Mouse (Mus musculus): Measurements from ENCODE around the gene Bend6. TPM values are rescaled to one million over a fixed set of nuclear protein-coding genes. Genes with fewer than 3 reads are reported as not detected.

Gene Bend6
- total and polyA plus RNA-seq, 3 experiments = 0.04 to 0.08 TPM; not detected in 1

DNA sequence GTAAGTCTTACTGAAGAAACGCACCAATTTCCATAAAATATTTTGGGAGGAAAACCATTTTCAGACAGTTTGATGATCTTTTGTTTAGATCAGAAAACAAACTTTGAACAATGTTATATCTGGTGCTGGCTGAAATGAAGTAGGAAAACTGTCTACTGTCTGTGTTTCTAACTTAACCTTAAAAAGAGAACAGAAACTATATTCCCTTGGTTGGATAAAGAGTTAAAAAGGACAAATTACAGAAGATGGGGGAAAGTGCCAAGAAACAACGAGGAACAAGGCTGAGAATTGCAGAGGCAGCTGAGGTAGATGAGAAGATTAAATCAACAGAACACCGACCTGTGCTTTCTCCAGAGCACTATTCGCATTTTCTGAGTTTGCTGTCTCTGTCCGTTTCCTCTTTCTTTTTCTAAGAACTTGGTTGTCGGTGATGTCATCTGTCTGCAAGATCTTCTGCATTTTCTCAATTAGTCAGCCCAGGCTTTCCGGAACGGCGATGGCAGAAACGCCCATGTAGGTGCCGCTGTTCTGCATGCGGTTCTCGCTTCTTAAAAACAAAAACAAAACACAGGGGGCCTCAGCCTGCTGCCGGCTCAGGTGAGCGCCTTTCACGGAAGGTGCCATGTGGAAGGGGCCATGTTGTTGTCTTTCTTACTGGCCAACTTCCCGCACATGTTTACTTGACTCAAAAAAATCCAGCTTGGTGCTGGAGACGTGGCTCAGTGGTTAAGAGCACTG, 24.3 kb downstream of the Bend6 start:
- Histone ChIP-seq H3K4me3 (ENCODE audit: control insufficient read depth in 1 of 2, insufficient read depth in 1 of 2, low read depth in 2 of 2, low read length in 2 of 2) (peak overlapping the region; percentile 65 to 80), H3K27ac (ENCODE audit: control insufficient read depth, low read depth, low read length) (peak overlapping the region; percentile 77), H3K4me1 (ENCODE audit: control insufficient read depth in 1 of 2, insufficient read depth in 2 of 2, low read length in 2 of 2) (0 out of 4 replicates have a peak, but pooled peaks cover 0 to 2% of the 10 kb centered on the region in 2 experiments), H3K36me3 (ENCODE audit: control insufficient read depth in 1 of 2, insufficient read depth in 2 of 2, low read length in 2 of 2) (peaks cover 0 to 4% of the 10 kb centered on the region in 2 experiments; a peak in 2 of 4 replicates), H3K79me2 (ENCODE audit: control insufficient read depth, insufficient read depth, low read length, poor library complexity) (no peaks in the 10 kb centered on the region; the same call in 1 of the 2 replicates), H3K27me3 (ENCODE audit: control insufficient read depth in 1 of 2, insufficient read depth in 2 of 2, low read length in 2 of 2) (no peaks in the 10 kb centered on the region), H3K9me3 (replicated peaks; ENCODE audit: insufficient read depth, low read length) (no peaks in the 10 kb centered on the region), H3K9ac (ENCODE audit: control insufficient read depth, low read depth, low read length, poor library complexity, severe bottlenecking) (peak overlapping the region; percentile 76)
- peak; percentile 80 for TF ChIP-seq MXI1 (IDR thresholded peaks at IDR 0.05; ENCODE audit: low read depth, low read length)
- TF ChIP-seq USF1 (IDR thresholded peaks at IDR 0.05; ENCODE audit: low read depth, low read length) = no peak
- no peak for TF ChIP-seq TCF12 (IDR thresholded peaks at IDR 0.05; ENCODE audit: low read depth, low read length)
- TF ChIP-seq SIN3A (IDR thresholded peaks at IDR 0.05; ENCODE audit: low read length) = peak; percentile 52; the same call in 1 of the 2 replicates
- TF ChIP-seq CTCF (IDR thresholded peaks at IDR 0.05 in 2 of 3, conservative IDR thresholded peaks at IDR 0.05 in 1 of 3; ENCODE audit: control insufficient read depth in 1 of 3, insufficient read depth in 1 of 3, low read depth in 2 of 3, low read length in 3 of 3, poor library complexity in 1 of 3, severe bottlenecking in 1 of 3) = peak in 2 of 3 experiments; percentile 30 to 44; a peak in 3 of 6 replicates
- TF ChIP-seq USF2 (IDR thresholded peaks at IDR 0.05; ENCODE audit: borderline replicate concordance in 1 of 2, insufficient read depth in 1 of 2, low read depth in 1 of 2, low read length in 2 of 2) = no peak
- peak; percentile 94 for TF ChIP-seq TBP (IDR thresholded peaks at IDR 0.05; ENCODE audit: low read depth, low read length)
- TF ChIP-seq ETS1 (IDR thresholded peaks at IDR 0.05; ENCODE audit: low read depth, low read length) = peak; percentile 94
- TF ChIP-seq ZC3H11A (IDR thresholded peaks at IDR 0.05; ENCODE audit: low read depth, low read length) = no peak
- 0 out of 2 replicates have a peak, but pooled peaks have one; percentile 33 for TF ChIP-seq ELF1 (IDR thresholded peaks at IDR 0.05; ENCODE audit: low read depth, low read length)
- no peak for TF ChIP-seq MYB (IDR thresholded peaks at IDR 0.05; ENCODE audit: low read depth, low read length)
- TF ChIP-seq GATA1 (IDR thresholded peaks at IDR 0.05; ENCODE audit: low read depth, low read length) = peak; percentile 35; the same call in 1 of the 2 replicates
- TF ChIP-seq MAX (IDR thresholded peaks at IDR 0.05; ENCODE audit: low read length) = peak; percentile 50; the same call in 1 of the 2 replicates
- no peak for TF ChIP-seq NRF1 (IDR thresholded peaks at IDR 0.05; ENCODE audit: insufficient read depth, low read depth, low read length, poor library complexity, severe bottlenecking)
- no peak for TF ChIP-seq ZNF384 (IDR thresholded peaks at IDR 0.05; ENCODE audit: low read depth, low read length)
- no peak for TF ChIP-seq BHLHE40 (IDR thresholded peaks at IDR 0.05; ENCODE audit: borderline replicate concordance, low read depth, low read length)
- DNase-seq (ENCODE audit: low read depth, low spot score) = peak; percentile 90

DNA sequence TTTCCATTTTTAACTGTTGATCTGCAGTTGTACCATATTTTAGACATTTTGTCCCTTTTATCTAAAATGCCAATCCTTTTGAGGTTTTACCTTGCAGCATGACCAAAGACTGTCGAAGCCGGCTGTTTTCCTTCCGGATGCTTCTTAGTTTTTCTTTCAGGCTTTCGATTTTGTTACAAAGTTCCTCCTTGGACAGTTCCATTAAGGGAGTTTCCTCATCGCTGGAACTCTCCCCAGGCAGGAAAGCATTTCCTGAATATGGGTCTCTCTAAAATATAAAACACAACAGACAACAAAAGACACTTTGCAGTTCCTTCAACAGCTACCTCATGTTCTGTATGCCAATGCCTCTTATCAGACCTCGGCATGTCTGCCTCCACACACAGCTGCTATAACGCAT, 29.4 kb downstream of the Bend6 start:
- no peak for DNase-seq (ENCODE audit: low read depth, low spot score)
- no peaks in the 10 kb centered on the region for H3K9me3 ChIP-seq (replicated peaks; ENCODE audit: insufficient read depth, low read length)
- H3K27me3 ChIP-seq (ENCODE audit: control insufficient read depth in 1 of 2, insufficient read depth in 2 of 2, low read length in 2 of 2) = no peaks in the 10 kb centered on the region
- H3K9ac ChIP-seq (ENCODE audit: control insufficient read depth, low read depth, low read length, poor library complexity, severe bottlenecking) = no peak overlapping the region
- no peak overlapping the region for H3K27ac ChIP-seq (ENCODE audit: control insufficient read depth, low read depth, low read length)
- H3K4me1 ChIP-seq (ENCODE audit: control insufficient read depth in 1 of 2, insufficient read depth in 2 of 2, low read length in 2 of 2) = 0 out of 4 replicates have a peak, but pooled peaks cover 0 to 2% of the 10 kb centered on the region in 2 experiments
- H3K36me3 ChIP-seq (ENCODE audit: control insufficient read depth in 1 of 2, insufficient read depth in 2 of 2, low read length in 2 of 2) = peaks cover 0 to 4% of the 10 kb centered on the region in 2 experiments; a peak in 2 of 4 replicates
- TF ChIP-seq USF2 (IDR thresholded peaks at IDR 0.05; ENCODE audit: borderline replicate concordance in 1 of 2, insufficient read depth in 1 of 2, low read depth in 1 of 2, low read length in 2 of 2) = no peak
- TF ChIP-seq ELF1 (IDR thresholded peaks at IDR 0.05; ENCODE audit: low read depth, low read length) = no peak
- TF ChIP-seq E2F4 (IDR thresholded peaks at IDR 0.05; ENCODE audit: borderline replicate concordance, low read depth, low read length) = no peak
- no peak for TF ChIP-seq CHD1 (IDR thresholded peaks at IDR 0.05; ENCODE audit: low read depth, low read length)
- no peak for TF ChIP-seq RAD21 (IDR thresholded peaks at IDR 0.05; ENCODE audit: low read depth, low read length)
- TF ChIP-seq GATA1 (IDR thresholded peaks at IDR 0.05; ENCODE audit: low read depth, low read length) = no peak
- TF ChIP-seq NRF1 (IDR thresholded peaks at IDR 0.05; ENCODE audit: insufficient read depth, low read depth, low read length, poor library complexity, severe bottlenecking) = no peak
- no peak for TF ChIP-seq UBTF (IDR thresholded peaks at IDR 0.05; ENCODE audit: borderline replicate concordance, insufficient read depth, low read depth, low read length)
- no peak for TF ChIP-seq USF1 (IDR thresholded peaks at IDR 0.05; ENCODE audit: low read depth, low read length)
- TF ChIP-seq HCFC1 (IDR thresholded peaks at IDR 0.05; ENCODE audit: low read depth, low read length) = no peak
- no peak for TF ChIP-seq TAL1 (IDR thresholded peaks at IDR 0.05; ENCODE audit: low read length)
- TF ChIP-seq POLR2AphosphoS5 (IDR thresholded peaks at IDR 0.05; ENCODE audit: borderline replicate concordance, low read depth, low read length) = no peak
- no peak for TF ChIP-seq TCF12 (IDR thresholded peaks at IDR 0.05; ENCODE audit: low read depth, low read length)
- TF ChIP-seq CTCF (IDR thresholded peaks at IDR 0.05 in 2 of 3, conservative IDR thresholded peaks at IDR 0.05 in 1 of 3; ENCODE audit: control insufficient read depth in 1 of 3, insufficient read depth in 1 of 3, low read depth in 2 of 3, low read length in 3 of 3, poor library complexity in 1 of 3, severe bottlenecking in 1 of 3) = no peak
- TF ChIP-seq NELFE (IDR thresholded peaks at IDR 0.05; ENCODE audit: low read depth, low read length) = no peak
- no peak for TF ChIP-seq ZMIZ1 (IDR thresholded peaks at IDR 0.05; ENCODE audit: low read depth, low read length)
- TF ChIP-seq KAT2A (conservative IDR thresholded peaks at IDR 0.05; ENCODE audit: low read depth, low read length) = no peak
- no peaks in the 10 kb centered on the region for H3K79me2 ChIP-seq (ENCODE audit: control insufficient read depth, insufficient read depth, low read length, poor library complexity)
- no peak overlapping the region for H3K4me3 ChIP-seq (ENCODE audit: control insufficient read depth in 1 of 2, insufficient read depth in 1 of 2, low read depth in 2 of 2, low read length in 2 of 2)

Data from MEL (cell line).